Mouse (Mus musculus) lung, adult 2 months (tissue): ENCODE data around the gene 4933411K16Rik.

ENCODE experiments used
- CTCF ChIP-seq: fragments of 200-500 bp; IDR thresholded peaks from 2 replicates; pipeline ENCODE4 v1.5.1; 2011; ENCODE audit warnings: mild to moderate bottlenecking, low read length, control low read depth; ENCODE audit not compliant: insufficient read depth
- POLR2A ChIP-seq: fragments of 200-500 bp; IDR thresholded peaks from 2 replicates; pipeline ENCODE4 v1.6.1; 2011; ENCODE audit warnings: low read depth, mild to moderate bottlenecking, control low read depth, low read length, borderline replicate concordance; ENCODE audit errors: extremely low read depth

DNA sequence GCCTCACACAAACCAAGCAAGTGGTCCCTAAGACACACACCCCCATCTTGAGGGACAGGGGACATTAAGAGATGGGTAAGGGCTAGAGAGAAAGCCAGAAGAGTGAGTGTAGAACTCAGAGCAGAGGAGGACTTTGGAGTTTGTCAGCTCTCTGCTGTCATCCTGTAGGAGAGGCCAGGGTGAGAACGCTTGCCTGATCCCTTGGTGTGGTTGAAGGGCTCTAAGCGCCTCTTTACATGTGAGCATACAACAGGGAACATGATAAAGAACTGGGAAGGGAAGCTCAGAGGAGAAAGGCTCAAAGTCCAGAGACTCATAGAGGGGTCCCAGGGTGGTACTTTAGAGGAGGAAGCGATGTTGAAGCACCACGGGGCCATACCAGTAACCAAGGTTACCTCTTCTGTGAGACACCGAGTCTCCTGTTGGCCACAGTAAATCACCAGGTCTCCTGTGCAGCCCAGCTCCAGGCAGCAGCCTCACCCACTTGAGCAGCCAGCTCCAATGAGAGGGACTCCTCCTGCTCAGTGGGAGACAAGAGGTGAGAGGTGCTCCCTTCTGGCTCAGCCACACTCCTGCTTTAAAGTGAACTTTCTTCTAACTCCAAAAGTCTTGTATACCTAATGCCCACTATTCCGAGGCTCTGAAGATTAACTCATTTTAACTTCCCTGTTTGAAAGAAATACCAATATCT lies 4.8 kb downstream of the 4933411K16Rik start:
- no peak for TF ChIP-seq CTCF
- no peak for TF ChIP-seq POLR2A
